Mouse (Mus musculus) testis, postnatal 14 days (tissue): ENCODE results near the gene Rfx8.
"Not testable (repeated sequence)": the region's sequence is repeated elsewhere in the genome, so short reads cannot be mapped to it uniquely, and the experiment has no call there.

Source experiments
- DNase-seq: peaks from one replicate; pipeline ENCODE4 v3.0.0; 2021; ENCODE audit warnings: low spot score

Rfx8 gene

DNA sequence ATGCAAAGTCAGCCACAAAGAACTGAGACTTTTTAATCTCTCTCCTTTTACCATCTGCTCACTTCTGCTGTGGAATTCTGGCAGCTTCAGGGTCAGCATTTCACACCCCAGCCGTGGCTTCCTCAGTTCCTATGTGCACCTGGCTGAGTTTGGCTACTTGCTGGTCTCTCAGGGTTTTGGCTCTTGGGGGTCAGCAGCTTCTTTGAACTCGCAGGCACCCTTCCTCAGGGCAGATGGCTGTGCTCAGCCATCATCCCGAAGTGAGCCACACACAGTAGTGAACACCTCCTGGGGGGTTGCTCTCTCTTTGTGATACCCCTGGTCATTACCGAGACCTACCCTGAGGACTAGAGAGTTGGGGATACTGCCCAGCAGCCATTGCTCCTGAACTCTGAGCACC is 29.7 kb downstream of the Rfx8 start:
- DNase-seq, result no peak

DNA sequence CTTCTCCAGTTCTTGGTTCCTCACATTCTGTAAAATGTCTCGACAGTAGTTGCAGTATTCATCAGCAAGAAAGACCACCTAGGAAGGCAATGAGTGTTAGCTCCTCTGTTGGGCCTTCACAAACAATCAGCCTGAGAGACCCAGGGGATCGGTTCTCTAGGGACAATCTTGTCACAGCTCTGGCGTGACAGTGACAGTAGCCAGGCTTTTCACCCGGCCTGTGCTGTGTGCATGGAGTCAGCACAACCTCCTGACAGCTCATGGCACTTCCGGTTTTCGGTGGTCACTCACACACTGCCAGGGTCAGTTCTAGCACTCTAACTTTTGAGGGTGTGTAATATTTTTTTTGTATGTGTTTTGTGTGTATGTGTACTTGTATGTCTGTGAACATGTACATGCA is 32.2 kb downstream of the Rfx8 start:
- DNase-seq, result no peak

DNA sequence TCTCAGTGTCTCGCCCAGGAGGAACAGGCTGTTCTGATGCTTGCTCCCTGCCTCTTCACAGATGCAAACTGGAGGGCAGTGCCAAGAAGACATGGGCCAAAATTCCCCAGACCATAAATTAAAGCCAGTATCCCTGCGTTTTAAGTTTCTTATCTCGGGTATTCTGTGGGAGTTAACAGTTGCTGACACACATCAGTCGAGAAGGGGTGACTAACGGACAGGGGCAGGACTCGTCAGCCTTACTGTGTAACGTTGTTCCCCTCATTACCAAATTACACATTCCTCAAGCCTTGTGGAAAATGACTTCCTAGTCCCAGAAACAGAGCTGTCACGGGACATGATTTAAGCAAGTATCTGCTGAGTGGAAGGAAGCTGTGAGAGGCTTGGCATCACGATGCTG is 33.5 kb downstream of the Rfx8 start:
- DNase-seq, result no peak

DNA sequence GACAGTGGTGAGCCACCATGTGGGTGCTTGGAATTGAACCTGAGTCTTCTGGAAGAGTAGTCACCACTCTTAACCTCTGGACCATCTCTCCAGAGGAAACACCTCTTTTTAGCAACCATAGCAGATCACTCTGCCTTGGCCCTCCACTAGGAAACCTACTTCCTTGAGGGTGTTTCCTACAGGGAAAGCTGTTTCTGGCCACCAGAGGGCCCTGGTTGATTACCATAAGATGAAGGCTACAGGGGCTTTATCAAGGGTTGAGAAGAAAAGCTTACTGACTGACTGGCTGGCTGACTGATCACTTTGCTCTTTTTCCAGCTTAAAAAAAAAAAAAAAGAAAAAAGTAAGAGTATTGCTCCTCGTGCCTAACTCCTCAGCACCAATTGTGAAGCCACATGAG is 35.0 kb downstream of the Rfx8 start:
- peak; percentile 53 for DNase-seq

DNA sequence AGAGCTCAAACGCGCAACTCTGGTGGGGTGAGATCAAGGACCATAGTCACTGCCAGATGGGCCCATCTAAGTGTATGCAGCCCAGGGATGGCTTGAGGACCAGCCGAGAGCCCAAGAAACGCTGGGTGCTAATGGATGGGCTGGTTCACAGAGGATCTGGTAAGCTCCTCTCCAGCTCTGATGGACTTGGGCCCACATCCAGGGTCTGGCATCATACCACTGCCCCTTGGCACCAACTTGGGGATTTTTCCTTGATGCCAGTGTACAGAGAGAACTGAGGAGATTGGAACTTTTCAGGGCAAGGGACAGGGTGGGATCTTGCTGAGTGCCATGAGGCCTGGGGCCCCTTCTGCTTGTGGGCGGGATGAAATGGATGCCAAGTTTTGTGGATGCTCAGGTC is 39.2 kb downstream of the Rfx8 start:
- DNase-seq, result no peak

DNA sequence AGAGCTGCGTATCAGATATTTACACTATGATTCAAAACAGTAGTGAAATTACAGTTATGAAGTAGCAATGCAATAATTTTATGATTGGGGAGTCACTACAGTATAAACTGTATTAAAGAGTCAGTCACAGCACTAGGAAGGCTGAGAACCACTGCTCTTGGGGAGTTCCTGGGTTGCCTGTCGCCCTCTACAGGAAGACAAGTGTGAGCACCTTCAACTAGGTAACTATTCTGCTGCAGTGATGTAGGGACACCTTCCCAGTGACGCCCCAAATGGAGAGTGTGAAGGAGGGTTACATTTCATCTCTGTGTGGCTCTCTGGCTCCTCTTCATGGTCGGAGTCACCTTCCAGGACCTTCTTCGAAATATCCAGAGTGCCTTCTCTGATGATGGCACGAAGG is 40.3 kb downstream of the Rfx8 start:
- DNase-seq, result no peak

DNA sequence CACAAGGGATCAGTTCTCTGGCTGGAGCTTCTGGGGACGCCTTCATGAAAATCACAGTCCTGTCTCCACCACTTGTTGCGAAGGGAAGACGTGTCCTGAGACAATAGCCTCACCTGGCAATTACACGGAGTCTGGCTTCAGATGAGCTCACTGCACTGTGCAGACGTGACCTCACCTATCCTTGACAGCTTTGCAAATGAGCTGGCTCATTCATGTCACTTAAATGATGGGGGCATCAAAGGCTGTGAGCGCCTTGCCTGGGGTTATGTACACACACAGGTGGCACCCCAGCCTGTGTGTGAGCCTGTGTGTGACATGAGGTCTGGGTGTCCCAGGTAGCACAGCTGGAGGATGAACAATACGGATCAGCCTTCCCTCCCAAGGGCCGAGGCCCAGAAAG is 41.9 kb downstream of the Rfx8 start:
- no peak for DNase-seq

DNA sequence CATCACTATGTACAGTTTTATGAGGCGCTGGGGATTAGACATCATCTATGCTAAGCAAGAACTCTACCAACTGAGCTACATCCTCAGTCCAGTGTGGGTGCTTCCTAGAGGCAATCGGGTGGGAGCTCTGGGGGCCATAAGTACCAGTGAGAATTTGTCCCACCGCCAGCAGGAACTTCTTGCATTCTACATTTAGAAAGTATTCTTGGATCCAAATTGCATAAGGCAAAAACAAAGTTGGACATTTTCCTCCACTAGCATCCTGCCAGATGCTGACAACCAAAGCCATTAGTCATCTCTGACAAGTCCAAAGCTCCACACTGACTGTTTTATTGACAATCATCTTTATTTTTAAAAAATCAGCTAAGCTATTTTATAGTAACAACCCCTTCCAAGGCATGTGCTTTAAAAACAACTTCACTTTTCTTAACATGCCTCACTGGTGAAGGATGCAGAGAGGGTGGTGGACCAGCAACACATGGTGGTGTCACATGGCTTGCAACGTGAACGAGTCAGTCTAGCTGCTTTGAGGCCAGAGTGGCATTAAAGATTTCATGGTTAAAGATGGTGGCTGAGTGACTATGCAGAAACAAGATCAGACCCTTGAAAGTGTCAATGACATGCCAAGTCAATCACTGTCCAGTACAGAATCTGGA is 44.4 kb downstream of the Rfx8 start:
- no peak for DNase-seq

DNA sequence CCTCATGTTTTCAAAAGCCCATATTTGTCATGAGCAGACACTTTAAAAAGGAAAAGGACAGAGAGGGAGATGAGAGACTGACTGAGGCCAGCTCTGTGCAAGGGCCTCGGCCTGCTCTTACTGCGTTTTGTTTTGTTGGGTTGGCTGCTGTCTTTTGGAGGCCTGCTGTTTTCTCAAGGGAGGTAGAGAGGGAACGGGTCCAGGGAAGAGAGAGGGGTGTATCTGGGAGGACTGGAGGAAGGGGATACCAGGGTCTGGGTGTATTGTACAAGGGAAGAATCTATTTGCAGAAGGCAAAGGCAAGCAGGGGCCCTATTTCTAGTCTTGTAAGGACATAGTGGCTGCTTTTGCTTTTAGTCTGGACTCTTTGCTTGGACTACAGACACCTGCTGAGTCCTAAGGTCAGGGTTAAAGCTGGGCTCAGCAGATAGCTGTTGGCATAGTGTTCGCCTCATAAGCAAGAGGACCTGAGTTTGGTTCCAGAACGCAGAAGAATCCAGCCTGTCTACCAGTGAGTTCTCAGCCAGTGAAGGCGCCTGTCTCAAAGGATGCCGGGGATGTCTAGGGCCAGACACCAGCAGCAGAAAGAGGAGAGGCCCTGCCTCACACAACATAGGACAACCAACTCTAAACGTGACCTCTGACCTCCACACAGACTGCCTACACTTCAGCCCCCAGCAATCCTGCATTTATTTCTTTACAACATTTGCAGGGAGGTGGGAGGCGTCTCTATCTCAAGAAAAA is 48.3 kb downstream of the Rfx8 start:
- DNase-seq, result no peak

DNA sequence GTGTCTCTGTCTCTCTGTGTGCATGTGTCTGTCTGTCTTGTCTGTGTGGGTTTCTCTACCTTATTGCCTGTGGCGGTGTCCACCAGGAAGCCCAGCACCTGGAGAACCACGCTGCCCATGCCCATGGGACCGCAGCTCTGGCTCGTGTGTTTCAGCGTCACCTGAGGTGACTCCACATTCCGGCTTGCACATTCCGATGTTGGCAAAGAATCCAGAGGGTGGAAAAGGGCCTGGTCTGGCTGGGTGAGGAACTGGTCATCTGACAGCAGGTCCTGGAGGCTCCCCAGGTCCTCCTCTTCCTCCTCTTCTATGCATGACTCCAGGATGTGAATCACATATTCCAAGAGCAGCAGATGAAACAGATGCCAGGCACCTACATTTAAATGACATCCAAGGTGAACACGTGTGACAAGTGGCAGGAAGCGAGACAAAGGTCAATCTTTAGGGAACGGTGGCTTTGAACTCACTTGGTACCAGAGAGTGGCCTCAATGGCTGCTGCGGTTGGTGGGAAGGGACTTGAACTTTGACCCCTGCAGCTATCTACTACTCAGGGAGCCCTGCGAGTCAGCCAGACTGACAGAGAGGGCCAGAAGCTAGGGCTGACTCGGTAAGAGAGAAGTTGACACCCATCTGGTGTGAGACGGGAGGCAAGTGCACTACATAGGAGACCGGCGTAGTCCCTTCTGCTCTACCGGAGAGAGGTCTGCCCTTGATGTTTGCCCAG is 50.4 kb downstream of the Rfx8 start:
- no peak for DNase-seq

DNA sequence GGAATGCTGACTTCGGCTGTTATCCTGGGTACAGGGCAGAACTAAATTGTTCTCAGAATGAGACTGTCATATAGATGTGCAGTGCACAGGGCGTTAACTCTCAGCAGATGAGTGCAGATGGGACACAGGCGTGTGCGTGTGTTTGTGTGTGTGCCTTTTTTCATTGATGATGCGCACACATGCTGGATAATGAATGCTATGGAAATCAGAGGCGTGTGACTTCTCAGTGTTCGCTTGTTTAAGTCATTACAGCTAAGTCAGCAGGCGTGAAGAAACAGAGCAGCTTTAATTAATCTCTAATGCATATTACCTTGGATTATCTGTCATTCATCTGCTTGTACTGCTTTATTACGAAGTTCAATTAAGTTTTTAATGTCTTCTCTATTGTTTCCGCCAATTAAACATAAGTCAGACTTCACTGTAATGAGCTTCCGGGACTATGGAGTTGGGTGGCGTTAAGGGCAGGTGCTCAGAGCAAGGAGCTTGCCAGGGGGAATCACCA is 54.0 kb downstream of the Rfx8 start:
- DNase-seq, result no peak

DNA sequence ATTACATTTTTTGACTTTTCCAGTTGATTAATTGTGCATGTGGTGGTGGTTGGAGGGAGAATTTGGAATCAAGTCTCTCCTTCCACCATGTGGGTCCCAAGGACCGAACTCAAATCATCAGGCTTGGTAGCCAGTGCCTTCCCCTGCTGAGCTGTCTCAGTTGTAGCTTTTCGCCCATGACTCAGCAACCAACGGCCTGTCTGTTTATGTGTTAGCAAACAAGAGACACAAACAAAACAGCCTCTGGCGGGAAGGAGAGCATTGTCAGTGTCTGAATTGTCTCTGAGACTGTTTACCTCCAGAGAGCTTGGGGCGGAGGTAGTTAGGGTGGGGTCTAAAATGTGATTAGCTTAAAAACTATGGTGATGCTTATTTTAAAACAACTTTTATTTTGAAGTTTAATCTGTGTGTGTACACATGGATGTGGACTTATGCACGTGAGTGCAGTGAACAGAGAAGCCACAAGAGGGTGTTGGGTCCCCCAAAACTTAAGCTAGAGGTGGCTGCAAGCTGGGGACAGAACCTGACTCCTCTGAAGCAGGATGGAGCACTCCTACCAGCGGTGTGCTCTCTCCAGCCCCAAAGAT is 56.7 kb downstream of the Rfx8 start:
- no peak for DNase-seq

DNA sequence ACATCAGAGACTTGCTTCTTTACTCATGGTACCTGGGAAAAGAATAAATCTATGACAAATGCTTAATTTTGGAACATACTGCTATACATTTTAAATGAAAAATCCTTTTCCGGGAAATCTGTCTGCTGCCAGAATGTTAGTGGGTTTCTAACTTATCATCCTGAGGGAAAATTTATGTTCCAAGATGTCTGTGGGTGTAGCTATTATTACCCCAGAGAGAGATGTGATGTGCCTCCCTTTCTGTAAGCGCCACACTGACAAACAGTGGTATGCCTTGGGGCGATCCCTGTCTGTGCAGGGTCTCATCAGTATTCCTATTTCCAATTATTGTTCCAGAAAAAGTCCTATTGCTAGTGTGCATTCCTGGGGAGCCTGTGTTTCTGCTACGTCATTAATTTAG is 57.7 kb downstream of the Rfx8 start:
- no peak for DNase-seq

DNA sequence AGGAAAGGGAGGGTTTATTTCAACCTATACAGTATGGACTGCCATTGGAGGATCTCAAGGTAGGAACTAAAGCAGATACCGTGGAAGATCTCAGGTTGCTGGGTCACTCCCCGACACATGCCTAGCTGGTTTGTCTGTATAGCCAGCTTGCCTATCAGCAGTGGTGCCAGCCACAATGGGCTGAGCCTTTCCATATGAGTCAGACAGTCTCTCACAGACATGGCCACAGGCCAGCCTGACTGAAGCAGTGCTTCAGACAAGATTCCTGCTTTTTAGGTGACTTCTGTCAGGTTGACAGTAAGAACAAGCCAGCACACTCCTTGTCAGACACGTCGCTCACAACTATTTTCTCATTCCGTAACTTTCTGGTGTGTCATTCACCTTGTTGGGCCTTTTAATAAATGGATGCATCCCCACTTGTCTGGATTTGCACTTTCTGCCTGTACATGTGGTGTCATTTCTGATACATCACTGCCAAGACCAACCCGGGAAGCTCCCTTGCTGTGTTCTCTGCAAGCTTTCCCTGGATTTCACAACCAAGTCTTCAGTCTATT is 63.7 kb downstream of the Rfx8 start:
- DNase-seq, result no peak

DNA sequence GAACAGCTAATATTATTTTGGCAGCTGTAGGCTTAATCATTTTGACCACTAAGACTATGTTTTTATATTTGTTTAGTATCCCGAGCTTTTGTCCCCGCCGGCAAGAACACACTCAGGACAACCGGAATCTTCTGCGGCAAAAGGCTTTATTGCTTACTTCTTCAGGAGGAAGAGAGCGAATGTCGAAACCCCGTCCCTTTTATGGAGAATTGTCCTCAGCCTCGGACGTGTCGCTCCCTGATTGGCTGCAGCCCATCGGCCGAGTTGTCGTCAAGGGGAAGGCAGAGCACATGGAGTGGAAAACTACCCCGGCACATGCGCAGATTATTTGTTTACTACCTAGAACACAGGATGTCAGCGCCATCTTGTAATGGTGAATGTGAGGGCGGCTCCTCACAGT is 65.9 kb downstream of the Rfx8 start:
- not testable (repeated sequence) for DNase-seq

DNA sequence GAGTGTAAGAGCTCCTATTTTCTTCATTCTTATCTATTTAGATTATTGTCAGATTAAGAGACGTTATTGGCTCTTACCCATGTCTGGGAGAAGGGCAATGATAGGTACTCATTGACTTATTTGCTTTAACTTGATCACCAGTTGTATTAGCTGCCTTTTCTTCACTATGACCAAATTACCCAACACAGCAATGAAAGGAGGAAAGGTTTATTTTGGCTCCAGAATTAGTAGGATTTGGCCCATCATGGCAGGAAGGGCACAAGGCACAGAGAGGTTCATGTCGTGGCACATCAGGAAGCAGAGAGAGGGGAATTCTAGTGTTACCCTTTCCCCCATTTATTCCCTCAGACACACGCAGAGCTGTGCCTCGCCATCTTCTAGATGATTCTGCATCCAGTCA is 67.8 kb downstream of the Rfx8 start:
- DNase-seq, result no peak

DNA sequence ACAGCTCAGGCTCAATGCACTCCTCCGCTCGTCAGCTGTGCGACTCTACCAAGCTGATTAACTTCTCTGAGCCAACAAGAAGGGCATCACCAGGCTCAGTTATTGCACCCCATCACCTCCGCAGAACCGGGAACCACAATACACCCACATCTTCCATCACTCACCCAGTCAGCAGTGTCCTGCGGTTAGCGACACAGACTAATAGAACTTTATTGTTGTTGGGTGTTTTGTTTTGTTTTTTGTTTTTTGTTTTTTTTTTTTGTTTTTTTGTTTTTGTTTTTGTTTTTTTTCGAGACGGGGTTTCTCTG is 69.6 kb downstream of the Rfx8 start, which contains the start of gene Creg2:
TSS of gene Creg2 (minus strand) at position 234 of the 308 bp plus-strand sequence.
- no peak for DNase-seq

DNA sequence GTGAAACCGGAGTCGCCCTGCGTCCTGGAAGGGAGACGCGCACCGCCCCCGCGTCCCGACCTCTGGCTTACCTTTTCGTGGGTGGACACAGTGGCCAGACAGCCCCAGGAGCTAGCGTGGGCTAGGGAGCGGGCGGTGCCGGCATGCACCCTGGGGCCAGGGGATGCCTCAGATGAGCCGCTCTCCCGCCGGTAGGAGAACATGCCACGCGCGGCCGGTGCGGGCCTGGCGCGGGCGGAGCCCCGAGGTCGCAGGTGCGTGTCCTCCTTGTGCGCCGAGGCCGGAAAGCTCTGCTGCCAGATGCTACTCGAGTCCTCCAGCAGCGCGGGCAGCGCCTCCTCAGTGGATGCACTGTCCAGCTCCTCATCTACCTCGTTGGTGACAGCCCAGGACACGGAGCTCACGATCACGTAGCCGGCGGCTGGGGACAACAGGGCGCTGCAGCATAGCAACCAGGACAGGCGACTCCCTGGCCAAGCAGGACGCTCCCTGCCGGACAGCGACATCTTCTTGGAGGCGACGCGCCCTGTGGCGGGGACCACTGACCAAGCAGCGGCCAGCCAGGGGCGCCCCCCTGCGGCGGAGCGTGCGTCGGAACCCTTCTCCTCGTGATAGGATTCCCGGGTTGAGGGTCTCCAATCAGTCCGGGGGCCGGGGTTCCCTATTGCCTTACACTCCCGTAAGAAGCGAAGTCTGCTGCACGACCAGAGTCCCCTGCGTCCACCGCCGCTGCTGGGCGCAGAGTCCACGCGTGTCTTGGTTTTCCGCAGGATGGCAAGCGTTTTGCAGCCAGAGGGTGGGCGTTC is 70.2 kb downstream of the Rfx8 start:
- peak; percentile 48 for DNase-seq

DNA sequence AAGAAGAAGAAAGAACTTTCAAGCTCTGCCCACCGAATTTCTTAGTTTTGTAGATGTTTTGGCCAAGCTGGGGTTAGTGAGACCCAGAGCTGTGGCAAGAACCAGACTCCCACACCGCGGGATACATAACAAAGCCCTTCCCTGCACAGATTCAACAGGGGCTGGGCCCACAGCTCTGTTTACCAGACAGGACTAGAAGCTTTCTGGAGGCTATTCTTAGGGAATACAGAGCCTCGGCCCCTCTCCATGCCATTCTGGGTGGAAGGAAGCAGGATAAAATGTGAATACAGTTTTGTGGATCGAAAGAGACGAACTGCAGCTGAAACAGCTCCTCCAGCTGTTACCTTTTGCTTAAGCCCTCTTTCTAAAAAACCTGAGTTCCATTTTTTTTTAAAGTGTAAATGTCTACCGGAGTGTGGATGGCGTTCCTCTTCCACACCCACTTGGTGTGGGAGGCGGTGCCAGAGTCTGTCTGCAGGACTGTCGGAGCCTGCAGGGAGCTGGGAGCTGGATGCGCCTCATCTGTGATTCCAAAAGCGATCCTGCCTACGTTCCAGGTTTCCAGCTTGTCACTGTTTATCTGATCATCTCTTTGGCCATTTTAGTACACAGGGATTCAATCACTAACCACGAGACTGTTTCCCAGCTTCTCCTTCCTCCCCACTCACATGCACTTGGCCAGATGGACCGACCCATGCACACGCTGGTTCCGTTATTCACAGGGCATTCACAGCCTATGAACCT is 70.9 kb downstream of the Rfx8 start:
- DNase-seq, result no peak

DNA sequence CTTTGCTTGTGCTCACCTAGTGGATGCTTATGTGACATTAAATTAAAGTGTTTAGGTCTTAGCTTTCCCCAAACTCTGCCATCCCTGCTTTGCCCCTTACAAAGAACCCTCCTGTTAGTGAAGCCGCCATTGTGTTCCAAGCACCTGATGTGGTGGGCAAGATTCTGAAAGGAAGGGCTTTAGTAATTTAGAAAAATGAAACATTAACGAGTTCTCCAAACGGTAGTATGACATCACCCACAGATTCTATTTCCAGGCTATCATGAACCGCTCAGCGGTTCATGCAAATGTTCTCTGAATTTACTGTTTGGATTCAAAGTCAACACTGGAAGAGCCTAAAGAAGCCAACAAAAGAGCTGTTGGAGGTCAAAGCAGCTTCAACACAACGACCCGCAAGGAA is 72.2 kb downstream of the Rfx8 start:
- no peak for DNase-seq
